Mouse (Mus musculus): ENCODE measurements around the gene Atp6v1d. TPM values are rescaled to one million over a fixed set of nuclear protein-coding genes. Genes with fewer than 3 reads are reported as not detected.

Gene Atp6v1d
- 73.9 and 82.8 TPM in 2 replicates for polyA plus RNA-seq (2014; fragmentation: Nextera tagmentation; extraction: Ambion mirVana)

- WGBS: under 1% methylated on average over 54 of the region's 55 CpGs
- ATAC-seq (ENCODE audit: insufficient number of reproducible peaks, insufficient read depth, low FRiP score, low read depth): peak; percentile 100
- peak within 1 kb of the TSS; percentile 90 for H3K4me2 ChIP-seq (ENCODE audit: low read length)
- H3K27ac ChIP-seq (replicated peaks in 1 of 2; ENCODE audit: control insufficient read depth in 1 of 2, insufficient read depth in 1 of 2, low read depth in 2 of 2, low read length in 2 of 2): peak within 1 kb of the TSS; percentile 85 to 96
- H3K4me1 ChIP-seq (ENCODE audit: control insufficient read depth in 2 of 2, insufficient read depth in 2 of 2, low read length in 2 of 2): peaks cover 2 to 20% of the 10 kb centered on the region in 2 experiments; a peak in 3 of 4 replicates
- H3K36me3 ChIP-seq (ENCODE audit: control insufficient read depth, insufficient read depth, low read length): peaks cover 8% of the 10 kb centered on the region
- H3K27me3 ChIP-seq (ENCODE audit: control insufficient read depth, insufficient read depth, low read length): no peaks in the 10 kb centered on the region
- H3K9ac ChIP-seq (ENCODE audit: low read length): peak within 1 kb of the TSS; percentile 93
- H3K4me3 ChIP-seq (ENCODE audit: control insufficient read depth in 1 of 2, insufficient read depth in 1 of 2, low read depth in 1 of 2, low read length in 2 of 2): peak within 1 kb of the TSS; percentile 83 to 97
- no peaks in the 10 kb centered on the region for H3K9me3 ChIP-seq (ENCODE audit: control insufficient read depth, low read length)
Observed at GRCm38 (mm10) chr12:78861496-78862253, at the start of gene Atp6v1d, which contains the start of gene Eif2s1. Gene Atp6v1d (minus strand): TSS chr12:78861638. Gene Eif2s1 (plus strand): TSS chr12:78861819.

- 6% methylated on average over 16 of the region's 16 CpGs for WGBS
- peak overlapping the region in 1 of 2 experiments; percentile 15; a peak in 1 of 4 replicates for H3K27ac ChIP-seq (replicated peaks in 1 of 2; ENCODE audit: control insufficient read depth in 1 of 2, insufficient read depth in 1 of 2, low read depth in 2 of 2, low read length in 2 of 2)
Observed at GRCm38 (mm10) chr12:78910684-78911461, 49.4 kb upstream of the Atp6v1d start.

GRCm38 (mm10) chr12:78908081-78908605, 46.7 kb upstream of the Atp6v1d start:
- ATAC-seq (ENCODE audit: insufficient number of reproducible peaks, insufficient read depth, low FRiP score, low read depth): no peak
- no peak overlapping the region for H3K4me2 ChIP-seq (ENCODE audit: low read length)
- no peak overlapping the region for H3K4me3 ChIP-seq (ENCODE audit: control insufficient read depth in 1 of 2, insufficient read depth in 1 of 2, low read depth in 1 of 2, low read length in 2 of 2)
- no peak overlapping the region for H3K27ac ChIP-seq (replicated peaks in 1 of 2; ENCODE audit: control insufficient read depth in 1 of 2, insufficient read depth in 1 of 2, low read depth in 2 of 2, low read length in 2 of 2)
- no peaks in the 10 kb centered on the region for H3K36me3 ChIP-seq (ENCODE audit: control insufficient read depth, insufficient read depth, low read length)
- H3K9me3 ChIP-seq (ENCODE audit: control insufficient read depth, low read length): peaks cover 3% of the 10 kb centered on the region; the same call in 1 of the 2 replicates
- peaks cover 7 to 23% of the 10 kb centered on the region in 2 experiments for H3K4me1 ChIP-seq (ENCODE audit: control insufficient read depth in 2 of 2, insufficient read depth in 2 of 2, low read length in 2 of 2)
- no peak overlapping the region for H3K9ac ChIP-seq (ENCODE audit: low read length)
- peaks cover 19% of the 10 kb centered on the region for H3K27me3 ChIP-seq (ENCODE audit: control insufficient read depth, insufficient read depth, low read length)
- 78% methylated on average over 6 of the region's 6 CpGs for WGBS

More at GRCm38 (mm10) chr12:78910684-78911461, 49.4 kb upstream of the Atp6v1d start:
- Histone ChIP-seq H3K9ac (ENCODE audit: low read length) (peak overlapping the region; percentile 64), H3K9me3 (ENCODE audit: control insufficient read depth, low read length) (peaks cover 3% of the 10 kb centered on the region; the same call in 1 of the 2 replicates), H3K27me3 (ENCODE audit: control insufficient read depth, insufficient read depth, low read length) (peaks cover 25% of the 10 kb centered on the region), H3K4me2 (ENCODE audit: low read length) (peak overlapping the region; percentile 87), H3K4me1 (ENCODE audit: control insufficient read depth in 2 of 2, insufficient read depth in 2 of 2, low read length in 2 of 2) (peaks cover 7 to 23% of the 10 kb centered on the region in 2 experiments), H3K4me3 (ENCODE audit: control insufficient read depth in 1 of 2, insufficient read depth in 1 of 2, low read depth in 1 of 2, low read length in 2 of 2) (peak overlapping the region; percentile 46 to 49), H3K36me3 (ENCODE audit: control insufficient read depth, insufficient read depth, low read length) (no peaks in the 10 kb centered on the region)
- ATAC-seq (ENCODE audit: insufficient number of reproducible peaks, insufficient read depth, low FRiP score, low read depth): peak; percentile 31; the same call in 1 of the 2 replicates

- Histone ChIP-seq H3K4me1 (ENCODE audit: control insufficient read depth in 2 of 2, insufficient read depth in 2 of 2, low read length in 2 of 2) (peaks cover 4 to 21% of the 10 kb centered on the region in 2 experiments), H3K27me3 (ENCODE audit: control insufficient read depth, insufficient read depth, low read length) (peaks cover 10% of the 10 kb centered on the region; the same call in 1 of the 2 replicates), H3K27ac (replicated peaks in 1 of 2; ENCODE audit: control insufficient read depth in 1 of 2, insufficient read depth in 1 of 2, low read depth in 2 of 2, low read length in 2 of 2) (no peak within 1 kb of the TSS), H3K9me3 (ENCODE audit: control insufficient read depth, low read length) (peaks cover 3% of the 10 kb centered on the region; the same call in 1 of the 2 replicates), H3K4me2 (ENCODE audit: low read length) (peak within 1 kb of the TSS; percentile 90), H3K9ac (ENCODE audit: low read length) (peak within 1 kb of the TSS; percentile 62), H3K36me3 (ENCODE audit: control insufficient read depth, insufficient read depth, low read length) (no peaks in the 10 kb centered on the region), H3K4me3 (ENCODE audit: control insufficient read depth in 1 of 2, insufficient read depth in 1 of 2, low read depth in 1 of 2, low read length in 2 of 2) (peak within 1 kb of the TSS; percentile 45 to 51)
- WGBS: 2% methylated on average over 38 of the region's 38 CpGs
- peak; percentile 29 for ATAC-seq (ENCODE audit: insufficient number of reproducible peaks, insufficient read depth, low FRiP score, low read depth)
Observed at GRCm38 (mm10) chr12:78906707-78907162, 45.3 kb upstream of the Atp6v1d start, which contains the start of gene Plek2. Gene Plek2 (minus strand): TSS chr12:78906964.

GRCm38 (mm10) chr12:78904499-78904898, 43.1 kb upstream of the Atp6v1d start:
- Histone ChIP-seq H3K4me3 (ENCODE audit: control insufficient read depth in 1 of 2, insufficient read depth in 1 of 2, low read depth in 1 of 2, low read length in 2 of 2) (no peak overlapping the region), H3K4me1 (ENCODE audit: control insufficient read depth in 2 of 2, insufficient read depth in 2 of 2, low read length in 2 of 2) (peaks cover 0 to 8% of the 10 kb centered on the region in 2 experiments; a peak in 1 of 4 replicates), H3K36me3 (ENCODE audit: control insufficient read depth, insufficient read depth, low read length) (no peaks in the 10 kb centered on the region), H3K27me3 (ENCODE audit: control insufficient read depth, insufficient read depth, low read length) (no peaks in the 10 kb centered on the region; the same call in 1 of the 2 replicates), H3K9ac (ENCODE audit: low read length) (no peak overlapping the region), H3K9me3 (ENCODE audit: control insufficient read depth, low read length) (peaks cover 3% of the 10 kb centered on the region; the same call in 1 of the 2 replicates), H3K27ac (replicated peaks in 1 of 2; ENCODE audit: control insufficient read depth in 1 of 2, insufficient read depth in 1 of 2, low read depth in 2 of 2, low read length in 2 of 2) (no peak overlapping the region), H3K4me2 (ENCODE audit: low read length) (no peak overlapping the region)
- ATAC-seq (ENCODE audit: insufficient number of reproducible peaks, insufficient read depth, low FRiP score, low read depth): no peak
- WGBS: 80% methylated on average over 7 of the region's 7 CpGs

GRCm38 (mm10) chr12:78903313-78903712, 41.9 kb upstream of the Atp6v1d start:
- Histone ChIP-seq H3K4me1 (ENCODE audit: control insufficient read depth in 2 of 2, insufficient read depth in 2 of 2, low read length in 2 of 2) (peaks cover 0 to 8% of the 10 kb centered on the region in 2 experiments; a peak in 1 of 4 replicates), H3K27ac (replicated peaks in 1 of 2; ENCODE audit: control insufficient read depth in 1 of 2, insufficient read depth in 1 of 2, low read depth in 2 of 2, low read length in 2 of 2) (no peak overlapping the region), H3K4me2 (ENCODE audit: low read length) (no peak overlapping the region), H3K9me3 (ENCODE audit: control insufficient read depth, low read length) (no peaks in the 10 kb centered on the region), H3K27me3 (ENCODE audit: control insufficient read depth, insufficient read depth, low read length) (no peaks in the 10 kb centered on the region; the same call in 1 of the 2 replicates), H3K36me3 (ENCODE audit: control insufficient read depth, insufficient read depth, low read length) (no peaks in the 10 kb centered on the region), H3K4me3 (ENCODE audit: control insufficient read depth in 1 of 2, insufficient read depth in 1 of 2, low read depth in 1 of 2, low read length in 2 of 2) (no peak overlapping the region), H3K9ac (ENCODE audit: low read length) (no peak overlapping the region)
- WGBS: 75% methylated on average over 4 of the region's 4 CpGs
- no peak for ATAC-seq (ENCODE audit: insufficient number of reproducible peaks, insufficient read depth, low FRiP score, low read depth)

- no peak overlapping the region for H3K9ac ChIP-seq (ENCODE audit: low read length)
- H3K4me1 ChIP-seq (ENCODE audit: control insufficient read depth in 2 of 2, insufficient read depth in 2 of 2, low read length in 2 of 2): peaks cover 0 to 2% of the 10 kb centered on the region in 2 experiments; a peak in 1 of 4 replicates
- H3K27me3 ChIP-seq (ENCODE audit: control insufficient read depth, insufficient read depth, low read length): no peaks in the 10 kb centered on the region
- no peak for ATAC-seq (ENCODE audit: insufficient number of reproducible peaks, insufficient read depth, low FRiP score, low read depth)
- no peaks in the 10 kb centered on the region for H3K36me3 ChIP-seq (ENCODE audit: control insufficient read depth, insufficient read depth, low read length)
- 82% methylated on average over 5 of the region's 5 CpGs for WGBS
- no peak overlapping the region for H3K27ac ChIP-seq (replicated peaks in 1 of 2; ENCODE audit: control insufficient read depth in 1 of 2, insufficient read depth in 1 of 2, low read depth in 2 of 2, low read length in 2 of 2)
- H3K4me2 ChIP-seq (ENCODE audit: low read length): no peak overlapping the region
- no peak overlapping the region for H3K4me3 ChIP-seq (ENCODE audit: control insufficient read depth in 1 of 2, insufficient read depth in 1 of 2, low read depth in 1 of 2, low read length in 2 of 2)
- no peaks in the 10 kb centered on the region for H3K9me3 ChIP-seq (ENCODE audit: control insufficient read depth, low read length)
Observed at GRCm38 (mm10) chr12:78901467-78901866, 40.0 kb upstream of the Atp6v1d start.
